Mouse (Mus musculus) testis, adult 2 months (tissue): Measurements from ENCODE around the gene Gm37240. TPM values are rescaled to one million over a fixed set of nuclear protein-coding genes. Genes with fewer than 3 reads are reported as not detected.

Source experiments
- H3K27ac ChIP-seq: fragments of 200-500 bp; 2 replicates; pipeline ENCODE4 v1.5.1; 2012; ENCODE audit warnings: low read depth, low read length; ENCODE audit not compliant: control insufficient read depth, insufficient read depth
- H3K27me3 ChIP-seq: fragments of 200-500 bp; 2 replicates; pipeline ENCODE4 v1.6.1; 2012; ENCODE audit warnings: mild to moderate bottlenecking, low read length, moderate library complexity; ENCODE audit not compliant: control insufficient read depth, insufficient read depth
- H3K36me3 ChIP-seq: fragments of 200-500 bp; 2 replicates; pipeline ENCODE4 v1.6.1; 2012; ENCODE audit warnings: mild to moderate bottlenecking, low read length; ENCODE audit not compliant: control insufficient read depth, insufficient read depth
- H3K4me1 ChIP-seq: fragments of 200-500 bp; 2 replicates; pipeline ENCODE4 v1.6.1; 2012; ENCODE audit warnings: low read length; ENCODE audit not compliant: control insufficient read depth, insufficient read depth
- H3K4me3 ChIP-seq: fragments of 200-500 bp; 2 replicates; pipeline ENCODE4 v1.5.1; 2012; ENCODE audit warnings: low read depth, mild to moderate bottlenecking, low read length, moderate library complexity, mixed read lengths; ENCODE audit not compliant: control insufficient read depth
- CTCF ChIP-seq: fragments of 200-500 bp; IDR thresholded peaks from 2 replicates; pipeline ENCODE4 v1.5.1; 2012; ENCODE audit warnings: low read depth, mild to moderate bottlenecking, inconsistent platforms, low read length, moderate library complexity; ENCODE audit not compliant: control insufficient read depth, insufficient read depth, insufficient replicate concordance
- POLR2A ChIP-seq: fragments of 200-500 bp; IDR thresholded peaks from 2 replicates; pipeline ENCODE4 v1.6.1; 2012; ENCODE audit warnings: low read depth, mild to moderate bottlenecking, inconsistent platforms, low read length, moderate library complexity; ENCODE audit not compliant: control insufficient read depth
- polyA plus RNA-seq: library from polyadenylated mRNA; depleted of rRNA; stranded (reverse); fragments of >200 nt; gene quantifications from 2 replicates; pipeline ENCODE4 v1.2.3, GENCODE M21; 2012

The Gm37240 gene
- polyA plus RNA-seq, 1 experiment = not detected

DNA sequence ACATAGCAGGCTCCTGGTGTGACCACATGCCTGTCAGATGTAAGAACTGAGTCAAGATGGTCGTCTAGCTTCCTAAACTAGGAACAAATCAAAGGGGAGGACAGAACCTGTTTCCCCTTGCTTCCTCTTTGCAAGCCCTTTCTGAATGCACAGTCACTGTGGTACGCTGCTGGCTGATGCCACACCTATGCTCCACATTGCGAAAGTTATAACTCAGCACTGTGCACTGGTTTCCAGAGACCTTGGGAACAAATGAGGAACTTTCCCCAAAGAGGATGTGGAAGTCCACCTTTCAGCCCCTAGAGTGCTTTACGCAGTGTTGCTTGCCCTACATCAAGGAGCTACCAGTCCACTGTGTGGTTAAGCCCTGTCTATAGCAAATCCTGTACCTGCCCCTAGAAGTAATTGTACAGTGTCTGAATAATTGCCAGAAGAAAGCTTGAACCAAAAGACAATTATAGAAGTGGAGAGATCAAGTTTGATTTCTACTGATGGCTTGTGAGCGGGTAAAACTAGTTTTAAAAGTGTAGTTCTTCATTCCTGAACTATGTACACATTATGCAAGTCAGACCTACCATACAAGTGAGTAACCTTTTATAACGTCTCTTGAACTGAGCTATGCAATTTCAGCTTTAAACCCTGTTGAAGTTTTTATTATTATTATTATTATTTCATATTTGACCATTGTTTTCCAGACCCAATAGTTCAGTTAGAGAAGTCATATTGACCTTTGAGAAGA is 1289.2 kb downstream of the Gm37240 start:
- Histone ChIP-seq H3K4me3 (no peak overlapping the region), H3K36me3 (no peaks in the 10 kb centered on the region), H3K27me3 (no peaks in the 10 kb centered on the region), H3K27ac (no peak overlapping the region), H3K4me1 (no peaks in the 10 kb centered on the region; the same call in 1 of the 2 replicates)
- no peak for TF ChIP-seq CTCF
- TF ChIP-seq POLR2A = no peak

- no peaks in the 10 kb centered on the region; the same call in 1 of the 2 replicates for H3K4me1 ChIP-seq
- H3K36me3 ChIP-seq = no peaks in the 10 kb centered on the region
- no peaks in the 10 kb centered on the region for H3K27me3 ChIP-seq
- no peak overlapping the region for H3K4me3 ChIP-seq
- TF ChIP-seq POLR2A (no peak), CTCF (no peak)
- no peak overlapping the region for H3K27ac ChIP-seq
Observed at GRCm38 (mm10) chr3:84595677-84596234, 1291.6 kb downstream of the Gm37240 start.

DNA sequence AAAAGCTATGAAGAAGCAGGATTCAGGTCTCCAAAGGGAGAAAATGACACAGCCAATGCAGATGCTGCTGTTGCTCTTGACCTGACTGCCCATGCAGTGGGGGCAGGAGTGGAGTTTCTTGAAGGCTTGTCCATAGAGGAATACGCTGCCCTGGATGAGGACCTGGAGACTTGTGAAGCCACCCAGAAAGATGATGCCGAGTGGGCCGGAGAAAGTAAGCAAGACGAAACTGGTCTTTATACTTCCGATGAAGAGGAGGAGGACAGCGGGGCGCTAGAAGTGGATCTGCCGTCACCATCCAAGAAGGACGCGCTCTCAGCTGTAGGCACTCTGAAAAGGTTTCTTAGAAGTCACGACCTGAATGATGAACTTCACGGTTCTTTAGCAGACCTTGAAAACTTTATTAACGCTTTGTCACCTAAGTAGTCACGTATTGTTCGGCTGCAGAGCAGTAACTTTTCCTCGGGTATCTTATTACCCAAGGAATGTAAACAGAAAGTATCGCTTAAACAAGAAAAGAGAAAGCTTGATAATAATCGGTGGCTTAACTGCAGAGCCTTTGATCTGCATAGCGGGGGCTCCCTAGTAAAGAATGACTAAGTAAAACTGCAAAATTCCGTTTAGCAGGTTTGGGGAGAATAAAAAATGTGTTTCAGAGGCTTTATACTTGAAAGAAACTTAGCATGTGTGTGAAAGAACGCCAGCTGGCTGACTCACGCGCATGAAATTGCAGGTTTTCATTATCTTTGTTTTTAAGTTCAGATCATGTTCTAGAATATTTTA is 1292.2 kb downstream of the Gm37240 start:
- peak overlapping the region; percentile 39 for H3K4me3 ChIP-seq
- no peak overlapping the region for H3K27ac ChIP-seq
- TF ChIP-seq POLR2A (no peak), CTCF (no peak)
- no peaks in the 10 kb centered on the region for H3K36me3 ChIP-seq
- no peaks in the 10 kb centered on the region; the same call in 1 of the 2 replicates for H3K4me1 ChIP-seq
- no peaks in the 10 kb centered on the region for H3K27me3 ChIP-seq

GRCm38 (mm10) chr3:84593274-84593673 is 1294.0 kb downstream of the Gm37240 start, which contains the start of gene Tigd4:
Gene Tigd4, plus strand, starts transcription at chr3:84593574.
- no peaks in the 10 kb centered on the region for H3K36me3 ChIP-seq
- TF ChIP-seq POLR2A (no peak), CTCF (no peak)
- H3K4me3 ChIP-seq = peak within 1 kb of the TSS; percentile 10
- H3K4me1 ChIP-seq = no peaks in the 10 kb centered on the region; the same call in 1 of the 2 replicates
- H3K27ac ChIP-seq = no peak within 1 kb of the TSS
- H3K27me3 ChIP-seq = no peaks in the 10 kb centered on the region

- peaks cover 2% of the 10 kb centered on the region; the same call in 1 of the 2 replicates for H3K4me1 ChIP-seq
- no peaks in the 10 kb centered on the region for H3K27me3 ChIP-seq
- no peak overlapping the region for H3K4me3 ChIP-seq
- TF ChIP-seq POLR2A (no peak), CTCF (no peak)
- H3K36me3 ChIP-seq = no peaks in the 10 kb centered on the region
- no peak overlapping the region for H3K27ac ChIP-seq
Observed at GRCm38 (mm10) chr3:84586736-84587135, 1300.6 kb downstream of the Gm37240 start.

DNA sequence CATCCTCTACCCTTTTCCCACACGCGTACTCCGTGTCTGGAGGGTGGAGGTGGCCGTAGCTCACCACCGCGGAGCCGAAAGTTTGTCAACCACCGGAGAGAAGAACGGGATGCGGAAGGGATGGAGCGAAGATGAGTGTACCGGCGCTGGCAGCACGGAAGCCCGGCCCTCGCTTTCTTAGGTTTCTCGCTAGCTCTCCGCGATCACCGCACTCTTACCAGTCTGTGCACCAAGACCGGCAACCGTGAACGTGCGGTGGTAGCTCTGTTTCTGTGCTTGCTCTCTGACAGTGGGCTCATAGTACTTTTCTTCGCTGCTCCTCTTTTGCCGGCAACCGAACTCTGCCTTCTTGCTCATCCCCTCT is 1304.4 kb downstream of the Gm37240 start:
- Histone ChIP-seq H3K4me1 (peaks cover 9% of the 10 kb centered on the region), H3K4me3 (peak overlapping the region; percentile 100), H3K27me3 (no peaks in the 10 kb centered on the region), H3K27ac (peak overlapping the region; percentile 98), H3K36me3 (no peaks in the 10 kb centered on the region)
- no peak for TF ChIP-seq POLR2A
- TF ChIP-seq CTCF = no peak
